Mouse (Mus musculus): ENCODE data around the gene Psmd2.

Psmd2 gene

GRCm38 (mm10) chr16:20651076-20651946 is at the start of gene Psmd2:
Gene Psmd2, plus strand, starts transcription at chr16:20651652.
- peak; percentile 99 for DNase-seq

GRCm38 (mm10) chr16:20604705-20605104 is 46.7 kb upstream of the Psmd2 start:
- DNase-seq, result peak; percentile 23 to 32

GRCm38 (mm10) chr16:20610501-20611356 is 40.7 kb upstream of the Psmd2 start:
- peak; percentile 85 for DNase-seq

GRCm38 (mm10) chr16:20611357-20612227 is 39.9 kb upstream of the Psmd2 start, which contains the start of the genes Eef1akmt4, Gm49333 and Alg3:
Gene Eef1akmt4, plus strand, starts transcription at chr16:20611593.
Gene Gm49333, plus strand, starts transcription at chr16:20611610.
Gene Alg3, minus strand, starts transcription at chr16:20611735.
- DNase-seq, result peak; percentile 88 to 89

GRCm38 (mm10) chr16:20619541-20620398 is 31.7 kb upstream of the Psmd2 start:
- DNase-seq, result peak; percentile 70 to 75

- peak in 1 of 2 experiments; percentile 60 for DNase-seq
Observed at GRCm38 (mm10) chr16:20620399-20620735, 31.1 kb upstream of the Psmd2 start.

GRCm38 (mm10) chr16:20620751-20621190 is 30.7 kb upstream of the Psmd2 start:
- DNase-seq, result peak in 1 of 2 experiments; percentile 62

GRCm38 (mm10) chr16:20621191-20621990 is 30.1 kb upstream of the Psmd2 start, which contains the start of gene Camk2n2:
Gene Camk2n2, minus strand, starts transcription at chr16:20621287.
- peak; percentile 88 to 90 for DNase-seq

- DNase-seq, result peak; percentile 77 to 83
Observed at GRCm38 (mm10) chr16:20621991-20622685, 29.3 kb upstream of the Psmd2 start.

- DNase-seq, result no peak
Observed at GRCm38 (mm10) chr16:20623211-20623610, 28.2 kb upstream of the Psmd2 start.

GRCm38 (mm10) chr16:20628871-20629391 is 22.5 kb upstream of the Psmd2 start:
- DNase-seq, result no peak

GRCm38 (mm10) chr16:20629731-20630634 is 21.5 kb upstream of the Psmd2 start, which contains the start of gene Ece2:
Gene Ece2, plus strand, starts transcription at chr16:20629828.
- peak; percentile 73 to 79 for DNase-seq

GRCm38 (mm10) chr16:20637410-20637809 is 14.0 kb upstream of the Psmd2 start:
- no peak for DNase-seq

- peak; percentile 73 to 78 for DNase-seq
Observed at GRCm38 (mm10) chr16:20638367-20638766, 13.1 kb upstream of the Psmd2 start.

- DNase-seq, result peak; percentile 94 to 95
Observed at GRCm38 (mm10) chr16:20642161-20642560, 9.3 kb upstream of the Psmd2 start.

- no peak for DNase-seq
Observed at GRCm38 (mm10) chr16:20643911-20644310, 7.5 kb upstream of the Psmd2 start.

- no peak for DNase-seq
Observed at GRCm38 (mm10) chr16:20651947-20652310, 477 bp downstream of the Psmd2 start.

- DNase-seq, result no peak
Observed at GRCm38 (mm10) chr16:20653315-20653714, 1.9 kb downstream of the Psmd2 start.

Data from cerebellum, postnatal 10 days (tissue).